Comparison of ENCODE assay signal across 16 mouse cellular contexts in the genomic region with DNA sequence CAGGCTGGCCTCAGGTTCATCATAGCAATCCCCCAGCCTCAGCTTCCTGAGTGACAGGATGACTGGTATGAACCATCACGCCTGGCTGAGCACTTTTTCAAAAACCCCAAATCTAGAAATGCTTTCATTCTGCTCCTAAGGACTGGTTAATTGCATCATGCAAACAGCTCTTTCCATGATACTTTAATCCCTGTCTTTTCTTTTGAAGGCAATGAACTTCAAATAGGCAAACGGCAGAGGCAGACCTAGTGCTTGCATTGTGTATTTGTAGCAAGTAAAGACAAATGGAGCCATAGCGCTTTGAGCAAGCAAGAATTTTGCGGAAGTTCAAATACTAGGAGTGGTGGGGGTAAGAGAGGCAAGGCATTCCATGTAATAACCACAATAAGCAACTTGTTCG. TPM values are rescaled to one million over a fixed set of nuclear protein-coding genes. Genes with fewer than 3 reads are reported as not detected.
"Had no signal": no experiment of that assay in that cellular context is flagged by ENCODE, and none has a peak within 500 bp of the region (broad histone marks: within the 10 kb centered on the region; RNA-seq: fewer than 3 reads in every experiment).

No protein-coding gene starts in this region.

- H3K9me3 ChIP-seq: kidney, embryonic 15.5 days; limb, embryonic 10.5 days; limb, embryonic 13.5 days; liver, embryonic 12.5 days; liver, embryonic 15.5 days; lung, embryonic 15.5 days had no signal

- H3K4me3 ChIP-seq: kidney, embryonic 15.5 days; limb, embryonic 10.5 days; limb, embryonic 13.5 days; liver, embryonic 12.5 days; liver, embryonic 15.5 days; lung, embryonic 15.5 days had no signal

- DNase-seq: kidney, adult 8-10 months; kidney, postnatal 10 days; kidney, postnatal 36 days; liver; lung, adult 18-20 months; lung, postnatal 10 days; thymus, adult 18-20 months; thymus, postnatal 36 days had no signal

- H3K4me2 ChIP-seq: kidney, embryonic 15.5 days; limb, embryonic 13.5 days; liver, embryonic 12.5 days; liver, embryonic 15.5 days; lung, embryonic 15.5 days had no signal

- H3K36me3 ChIP-seq: kidney, embryonic 15.5 days; limb, embryonic 10.5 days; limb, embryonic 13.5 days; liver, embryonic 12.5 days; liver, embryonic 15.5 days; lung, embryonic 15.5 days had no signal

- H3K27ac ChIP-seq: kidney, embryonic 15.5 days; limb, embryonic 10.5 days; limb, embryonic 13.5 days; liver, embryonic 12.5 days; liver, embryonic 15.5 days; lung, embryonic 15.5 days; macrophage had no signal

- ATAC-seq: intestine, postnatal 0 days; liver, embryonic 12.5 days had no signal

- H3K9ac ChIP-seq: kidney, embryonic 15.5 days; limb, embryonic 13.5 days; liver, embryonic 12.5 days; liver, embryonic 15.5 days; lung, embryonic 15.5 days had no signal

- H3K27me3 ChIP-seq: kidney, embryonic 15.5 days; liver, embryonic 15.5 days had no signal

- H3K4me1 ChIP-seq: liver, embryonic 15.5 days; lung, embryonic 15.5 days had no signal

RNA-seq across cellular contexts. Expression of a gene that starts 34.4 kb away (rescaled TPM):
- polyA plus RNA-seq: macrophage had no signal
